Mouse (Mus musculus) liver, adult 2 months (tissue): ENCODE measurements around the gene Timp3. TPM values are rescaled to one million over a fixed set of nuclear protein-coding genes. Genes with fewer than 3 reads are reported as not detected.

ENCODE experiments used
- DNase-seq: peaks from one replicate; pipeline ENCODE4 v3.0.0-alpha.2; 2011; ENCODE audit warnings: low read depth, low spot score; ENCODE audit errors: extremely low read depth
- H3K27ac ChIP-seq: fragments of 200-500 bp; replicated peaks from 2 replicates; pipeline ENCODE4 v1.5.1; 2012; ENCODE audit warnings: low read depth, mild to moderate bottlenecking, control low read depth, inconsistent platforms, low read length; ENCODE audit not compliant: insufficient read depth
- H3K27me3 ChIP-seq: fragments of 200-500 bp; 2 replicates; pipeline ENCODE4 v1.6.1; 2012; ENCODE audit warnings: mild to moderate bottlenecking, moderate library complexity, low read length, inconsistent platforms; ENCODE audit not compliant: control insufficient read depth, insufficient read depth
- H3K36me3 ChIP-seq: fragments of 200-500 bp; 2 replicates; pipeline ENCODE4 v1.6.1; 2012; ENCODE audit warnings: low read length, inconsistent platforms; ENCODE audit not compliant: control insufficient read depth, insufficient read depth
- H3K4me1 ChIP-seq: fragments of 200-500 bp; 2 replicates; pipeline ENCODE4 v1.6.1; 2011; ENCODE audit warnings: low read length; ENCODE audit not compliant: control insufficient read depth, insufficient read depth
- H3K4me3 ChIP-seq: fragments of 200-500 bp; 2 replicates; pipeline ENCODE4 v1.5.1; 2011; ENCODE audit warnings: low read depth, mild to moderate bottlenecking, control low read depth, low read length, moderate library complexity; ENCODE audit not compliant: insufficient read depth
- H3K79me2 ChIP-seq: fragments of 200-500 bp; 2 replicates; pipeline ENCODE4 v1.6.1; 2012; ENCODE audit warnings: inconsistent platforms, mild to moderate bottlenecking, low read length, moderate library complexity; ENCODE audit not compliant: control insufficient read depth, insufficient read depth
- H3K9ac ChIP-seq: fragments of 200-500 bp; 2 replicates; pipeline ENCODE4 v1.6.1; 2012; ENCODE audit warnings: low read depth, mild to moderate bottlenecking, control low read depth, inconsistent platforms, low read length
- CTCF ChIP-seq: fragments of 200-500 bp; IDR thresholded peaks from 2 replicates; pipeline ENCODE4 v1.5.1; 2011; ENCODE audit warnings: low read depth, low read length, control low read depth
- POLR2A ChIP-seq: fragments of 200-500 bp; IDR thresholded peaks from 2 replicates; pipeline ENCODE4 v1.6.1; 2011; ENCODE audit warnings: low read length, control low read depth; ENCODE audit not compliant: insufficient read depth; ENCODE audit errors: extremely low read depth
- WGBS: fragments of 180-500 bp; shearing (Covaris S2); methylation state at CpG from one replicate; pipeline ENCODE4 v1.1.7; 2018; 5-methylcytosine and 5-hydroxymethylcytosine counted together
- polyA plus RNA-seq: library from polyadenylated mRNA; depleted of rRNA; stranded (reverse); fragments of >200 nt; gene quantifications from 2 replicates; pipeline ENCODE4 v1.2.3, GENCODE M21; 2012
- total RNA-seq: library from RNA; depleted of rRNA; stranded (reverse); fragments of >200 nt; gene quantifications from 2 replicates; pipeline ENCODE4 v1.2.3, GENCODE M21; 2014

The Timp3 gene
- total and polyA plus RNA-seq, 2 experiments: 5.2 to 12.8 TPM

DNA sequence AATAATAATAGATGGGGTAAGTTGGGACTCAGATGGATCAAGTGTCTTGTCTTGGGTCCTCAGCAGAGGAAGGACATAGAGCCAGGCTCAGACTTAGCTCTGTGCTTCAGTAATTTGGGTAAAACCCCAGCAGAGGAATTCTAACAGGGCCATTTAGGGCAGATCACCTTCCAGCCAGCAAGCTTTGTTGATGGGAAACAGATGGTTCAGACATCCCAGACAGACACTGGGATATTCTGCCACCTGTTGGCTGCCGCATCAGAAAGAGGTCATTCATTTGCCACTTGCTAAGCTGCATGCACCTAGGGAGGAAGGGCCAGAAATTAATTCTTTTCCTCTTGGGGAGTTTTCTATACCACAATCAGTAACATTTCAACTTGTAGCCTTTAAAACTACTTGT lies 21.8 kb downstream of the Timp3 start:
- H3K27me3 ChIP-seq: no peaks in the 10 kb centered on the region
- H3K4me1 ChIP-seq: no peaks in the 10 kb centered on the region
- H3K36me3 ChIP-seq: no peaks in the 10 kb centered on the region
- no peak overlapping the region for H3K27ac ChIP-seq
- WGBS: 91% methylated on average over 1 of the region's 1 CpGs
- TF ChIP-seq POLR2A (no peak), CTCF (no peak)
- no peak for DNase-seq
- H3K4me3 ChIP-seq: no peak overlapping the region
- no peak overlapping the region for H3K9ac ChIP-seq
- H3K79me2 ChIP-seq: no peaks in the 10 kb centered on the region

DNA sequence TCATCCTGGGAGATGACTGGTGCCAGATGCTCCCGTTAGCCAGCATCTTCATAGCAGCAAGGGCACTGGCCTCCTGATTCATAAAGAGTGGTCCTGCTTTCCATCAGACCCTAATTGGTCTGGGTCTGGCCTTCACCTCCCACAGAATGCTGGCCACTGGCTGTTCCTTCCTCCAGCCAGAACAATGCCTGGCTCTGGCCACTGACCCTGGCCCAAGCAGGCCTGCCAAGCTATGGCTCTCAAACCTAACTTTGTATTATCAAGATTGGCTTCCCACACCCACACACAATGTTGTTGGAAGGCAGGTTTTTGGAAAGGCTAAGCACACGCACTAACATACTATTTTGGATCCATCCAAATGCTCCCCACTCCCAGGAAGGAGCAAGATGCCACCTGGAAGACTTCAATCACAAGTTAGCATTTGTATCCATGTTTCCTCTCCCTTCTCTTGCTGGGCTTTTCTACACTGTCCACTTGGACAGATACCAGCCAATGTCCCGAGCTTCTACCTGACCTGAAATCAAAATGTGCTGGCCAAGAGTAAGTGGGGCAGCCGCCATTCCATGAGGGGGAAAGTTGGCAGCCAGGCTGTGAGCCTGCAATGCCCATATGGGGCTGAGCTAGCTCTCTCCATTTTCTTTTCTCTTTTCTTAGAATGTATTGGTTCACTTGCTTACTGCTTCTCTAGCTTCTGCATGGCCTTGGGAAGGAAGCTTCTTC lies 23.3 kb downstream of the Timp3 start:
- TF ChIP-seq CTCF (no peak), POLR2A (no peak)
- no peaks in the 10 kb centered on the region; the same call in 1 of the 2 replicates for H3K4me1 ChIP-seq
- H3K27me3 ChIP-seq: no peaks in the 10 kb centered on the region
- H3K27ac ChIP-seq: no peak overlapping the region
- H3K79me2 ChIP-seq: no peaks in the 10 kb centered on the region
- WGBS: 61% methylated on average over 4 of the region's 4 CpGs
- no peaks in the 10 kb centered on the region for H3K36me3 ChIP-seq
- DNase-seq: no peak
- no peak overlapping the region for H3K4me3 ChIP-seq
- H3K9ac ChIP-seq: no peak overlapping the region

DNA sequence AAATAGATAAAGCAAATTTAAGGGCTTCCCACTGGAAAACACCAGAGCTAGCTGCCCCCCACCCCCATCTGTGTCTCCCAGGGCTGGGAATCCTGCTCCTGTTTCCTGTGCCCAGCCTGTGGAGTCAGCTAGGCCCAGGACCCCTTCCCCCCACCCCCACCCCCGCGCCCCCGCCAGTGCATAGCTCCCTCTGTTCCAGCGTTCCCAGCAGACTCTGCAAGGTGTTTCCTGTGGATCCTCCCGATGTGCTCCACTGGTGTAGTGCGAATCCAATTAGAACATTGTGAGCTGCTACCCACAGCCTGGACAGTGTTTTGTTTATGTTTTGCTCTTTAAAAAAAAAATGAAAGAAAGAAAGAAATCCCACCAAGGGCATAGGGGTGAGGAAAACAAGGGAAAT lies 25.1 kb downstream of the Timp3 start:
- Histone ChIP-seq H3K9ac (no peak overlapping the region), H3K79me2 (no peaks in the 10 kb centered on the region), H3K4me3 (no peak overlapping the region), H3K4me1 (no peaks in the 10 kb centered on the region; the same call in 1 of the 2 replicates), H3K27me3 (no peaks in the 10 kb centered on the region), H3K36me3 (no peaks in the 10 kb centered on the region), H3K27ac (no peak overlapping the region)
- TF ChIP-seq POLR2A: no peak
- no peak for TF ChIP-seq CTCF
- no peak for DNase-seq
- 61% methylated on average over 6 of the region's 6 CpGs for WGBS

DNA sequence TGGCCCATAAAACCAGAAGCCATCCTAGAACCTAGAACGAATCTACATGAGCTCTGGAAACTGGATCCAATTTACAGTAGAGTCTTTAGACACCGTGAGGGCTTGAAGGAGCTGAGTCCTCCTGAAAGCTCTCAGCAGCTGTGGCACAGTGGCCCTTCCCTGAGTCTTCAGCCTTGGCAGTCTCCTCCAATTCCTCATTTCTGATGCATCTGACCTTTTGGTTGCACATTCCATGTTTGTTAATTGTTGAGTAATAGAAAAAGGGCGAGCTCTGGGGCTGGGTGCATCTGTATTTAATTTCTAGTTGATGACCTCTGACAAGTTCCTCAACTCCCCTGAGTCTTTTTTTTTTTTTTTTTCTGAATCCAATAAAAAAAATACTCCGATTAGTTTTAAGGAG lies 28.0 kb downstream of the Timp3 start:
- no peak overlapping the region for H3K9ac ChIP-seq
- no peak overlapping the region for H3K4me3 ChIP-seq
- no peak overlapping the region for H3K27ac ChIP-seq
- no peaks in the 10 kb centered on the region for H3K36me3 ChIP-seq
- no peaks in the 10 kb centered on the region for H3K27me3 ChIP-seq
- no peak for TF ChIP-seq CTCF
- no peak for TF ChIP-seq POLR2A
- no peak for DNase-seq
- 79% methylated on average over 4 of the region's 4 CpGs for whole genome bisulfite sequencing
- H3K4me1 ChIP-seq: no peaks in the 10 kb centered on the region; the same call in 1 of the 2 replicates
- H3K79me2 ChIP-seq: no peaks in the 10 kb centered on the region

- Histone ChIP-seq H3K27ac (no peak overlapping the region), H3K4me1 (no peaks in the 10 kb centered on the region; the same call in 1 of the 2 replicates), H3K36me3 (no peaks in the 10 kb centered on the region), H3K79me2 (no peaks in the 10 kb centered on the region), H3K27me3 (no peaks in the 10 kb centered on the region), H3K4me3 (no peak overlapping the region), H3K9ac (no peak overlapping the region)
- no peak for DNase-seq
- WGBS: 82% methylated on average over 2 of the region's 2 CpGs
- TF ChIP-seq CTCF: no peak
- TF ChIP-seq POLR2A: no peak
Measured at GRCm38 (mm10) chr10:86328691-86329090, 28.5 kb downstream of the Timp3 start.

DNA sequence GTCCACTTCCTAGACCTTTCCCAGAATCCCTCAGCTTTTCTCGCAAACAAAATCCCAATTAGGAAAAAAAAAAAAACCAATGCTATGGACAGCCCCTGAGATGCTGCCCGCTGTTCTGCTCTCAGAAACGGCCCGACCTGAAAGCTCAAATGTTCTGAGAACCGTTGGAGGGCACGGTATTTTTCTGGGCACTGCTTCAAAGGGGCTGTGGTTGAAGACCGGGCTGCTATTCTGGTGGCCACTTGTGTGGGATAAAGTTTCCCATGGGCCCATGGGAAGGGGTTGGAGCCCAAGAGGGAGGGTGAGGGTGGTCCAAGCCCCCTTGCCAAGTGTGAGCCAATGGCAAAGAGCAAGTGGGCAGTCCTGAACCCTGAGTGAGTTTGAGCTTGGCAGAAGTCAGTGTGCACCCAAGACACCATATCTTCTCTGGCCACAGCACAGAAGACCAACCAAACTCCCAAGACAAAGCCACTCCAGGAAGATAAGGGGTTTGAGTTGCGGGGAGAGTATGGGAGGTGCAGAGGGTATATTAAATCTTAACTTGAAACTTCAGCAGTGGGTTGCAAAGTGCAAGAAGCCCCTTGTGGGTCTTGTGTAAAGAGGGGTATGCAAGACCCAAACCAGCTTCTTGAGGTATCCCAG lies 29.2 kb downstream of the Timp3 start:
- no peak overlapping the region for H3K4me3 ChIP-seq
- no peaks in the 10 kb centered on the region for H3K36me3 ChIP-seq
- H3K4me1 ChIP-seq: no peaks in the 10 kb centered on the region; the same call in 1 of the 2 replicates
- no peak overlapping the region for H3K9ac ChIP-seq
- no peak overlapping the region for H3K27ac ChIP-seq
- TF ChIP-seq CTCF (no peak), POLR2A (no peak)
- no peaks in the 10 kb centered on the region for H3K79me2 ChIP-seq
- no peaks in the 10 kb centered on the region for H3K27me3 ChIP-seq
- DNase-seq: no peak
- WGBS: 97% methylated on average over 8 of the region's 8 CpGs
